Mouse (Mus musculus) heart, postnatal 0 days (tissue): ENCODE results near the gene Epb41. TPM values are rescaled to one million over a fixed set of nuclear protein-coding genes. Genes with fewer than 3 reads are reported as not detected.

Source experiments
- ATAC-seq: fragments of 200-750 bp; cut with Nextera tagmentation; 2 replicates; pipeline ENCODE4 v1.8.0; 2017; ENCODE audit warnings: low read depth, moderate number of reproducible peaks, moderate library complexity; ENCODE audit not compliant: insufficient read depth
- DNase-seq: peaks from one replicate; pipeline ENCODE4 v3.0.0-alpha.2; 2016; ENCODE audit warnings: low spot score
- H3K27ac ChIP-seq: fragments of 300-500 bp; sonication (generic); 2 replicates; pipeline ENCODE4 v1.5.1; 2014; ENCODE audit warnings: low read depth, mild to moderate bottlenecking
- H3K27me3 ChIP-seq: fragments of 300-500 bp; sonication (generic); 2 replicates; pipeline ENCODE4 v1.6.1; 2014; ENCODE audit warnings: low read length, mixed read lengths; ENCODE audit not compliant: control insufficient read depth, insufficient read depth
- H3K36me3 ChIP-seq: fragments of 300-500 bp; sonication (generic); replicated peaks from 2 replicates; pipeline ENCODE4 v1.6.1; 2014; ENCODE audit warnings: low read length, mixed read lengths; ENCODE audit not compliant: control insufficient read depth, insufficient read depth
- H3K4me1 ChIP-seq: fragments of 300-500 bp; sonication (generic); 2 replicates; pipeline ENCODE4 v1.6.1; 2014; ENCODE audit warnings: antibody characterized with exemption; ENCODE audit not compliant: control insufficient read depth, insufficient read depth
- H3K4me2 ChIP-seq: fragments of 300-500 bp; sonication (generic); 2 replicates; pipeline ENCODE4 v1.6.1; 2014; ENCODE audit warnings: low read depth, mild to moderate bottlenecking, low read length, moderate library complexity
- H3K4me3 ChIP-seq: fragments of 300-500 bp; sonication (generic); 2 replicates; pipeline ENCODE4 v1.5.1; 2014; ENCODE audit warnings: low read depth, low read length
- H3K9ac ChIP-seq: fragments of 300-500 bp; sonication (generic); replicated peaks from 2 replicates; pipeline ENCODE4 v1.6.1; 2014; ENCODE audit warnings: low read depth, low read length, mixed read lengths
- H3K9me3 ChIP-seq: fragments of 300-500 bp; sonication (generic); replicated peaks from 2 replicates; pipeline ENCODE4 v1.6.1; 2016; ENCODE audit warnings: low read length; ENCODE audit not compliant: control insufficient read depth
- CTCF ChIP-seq: IDR thresholded peaks from 2 replicates; pipeline ENCODE4 v1.5.1; 2016; ENCODE audit warnings: antibody characterized with exemption, control low read depth, low read depth
- EP300 ChIP-seq: IDR thresholded peaks from 2 replicates; pipeline ENCODE4 v1.6.1; 2016; ENCODE audit warnings: antibody characterized with exemption, low read depth
- WGBS: fragments of 180-500 bp; shearing (Covaris S2); extraction: QIAGEN DNeasy Blood & Tissue Kit; methylation state at CpG from one replicate; pipeline ENCODE4 v1.1.7; 2014; 5-methylcytosine and 5-hydroxymethylcytosine counted together
- polyA plus RNA-seq: library from polyadenylated mRNA; unstranded; fragments of >200 nt; fragmentation: Nextera tagmentation; extraction: Ambion mirVana; gene quantifications from 2 replicates; pipeline ENCODE4 v1.2.1, GENCODE M21; 2015
- total RNA-seq: library from RNA; depleted of rRNA; stranded (reverse); fragments of >200 nt; gene quantifications from 2 replicates; pipeline ENCODE4 v1.2.3, GENCODE M21; 2014; ENCODE audit warnings: low replicate concordance

The Epb41 gene
- total and polyA plus RNA-seq, 2 experiments from 2014 or later, result 26.6 to 52.8 TPM

DNA sequence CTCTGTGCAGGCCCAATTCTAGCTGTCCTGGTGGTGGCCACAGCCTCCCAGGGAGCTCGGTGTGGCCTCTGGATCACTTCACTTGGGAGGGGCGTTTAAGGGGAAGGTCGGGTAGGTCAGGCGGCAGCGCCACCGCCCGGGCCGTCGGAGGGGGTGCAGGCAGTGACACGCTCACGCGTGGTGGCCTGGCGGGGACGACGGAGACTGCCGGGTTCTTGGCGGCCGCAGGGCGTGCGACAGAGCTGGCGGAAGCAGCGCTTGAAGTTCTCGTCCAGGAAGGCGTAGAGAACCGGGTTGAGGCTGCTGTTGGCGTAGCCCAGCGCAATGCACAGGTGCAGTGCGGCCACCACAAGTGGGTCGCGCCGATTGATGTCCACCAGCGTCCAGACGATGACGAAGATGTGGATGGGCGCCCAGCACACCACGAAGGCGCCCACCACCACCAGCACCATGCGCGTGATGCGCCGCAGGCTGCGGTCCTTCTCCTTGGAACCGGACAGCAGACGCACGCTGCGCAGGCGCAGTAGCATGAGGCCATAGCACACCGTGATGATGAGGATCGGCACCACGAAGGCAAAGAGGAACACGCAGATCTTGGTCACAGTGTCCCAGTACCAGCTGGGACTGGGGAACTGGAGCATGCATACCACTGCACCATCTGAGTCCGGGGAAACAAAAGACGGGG, 38.4 kb upstream of the Epb41 start:
- WGBS, result 28% methylated on average over 53 of the region's 53 CpGs
- DNase-seq (no peak), ATAC-seq (no peak)
- Histone ChIP-seq H3K27ac (no peak overlapping the region), H3K9ac (no peak overlapping the region), H3K9me3 (no peaks in the 10 kb centered on the region), H3K36me3 (no peaks in the 10 kb centered on the region), H3K4me1 (no peaks in the 10 kb centered on the region), H3K27me3 (peaks cover 7% of the 10 kb centered on the region; the same call in 1 of the 2 replicates), H3K4me3 (peak overlapping the region; percentile 31), H3K4me2 (peak overlapping the region; percentile 59)
- TF ChIP-seq EP300 (no peak), CTCF (peak; percentile 1; the same call in 1 of the 2 replicates)

DNA sequence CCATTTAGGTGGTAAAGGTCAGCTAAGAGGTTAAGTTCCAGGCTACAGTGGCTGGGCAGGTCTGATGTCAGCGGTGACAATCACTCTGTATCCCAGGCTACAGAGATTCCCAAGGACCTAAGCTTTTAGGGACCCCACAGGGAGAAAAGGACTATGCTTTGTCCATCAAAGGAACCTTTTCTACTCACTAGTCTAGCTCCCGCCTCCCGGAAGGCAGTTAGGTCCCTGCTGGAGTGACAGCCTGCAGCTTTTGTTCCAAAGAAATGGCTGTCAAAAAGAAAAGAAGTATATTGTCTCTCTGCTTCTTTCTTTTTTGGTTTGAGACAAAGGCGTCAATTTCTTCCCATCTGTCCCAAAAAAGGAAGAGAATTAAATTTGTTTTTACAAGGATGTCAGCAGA, 36.1 kb upstream of the Epb41 start:
- Histone ChIP-seq H3K4me1 (no peaks in the 10 kb centered on the region), H3K4me2 (no peak overlapping the region), H3K4me3 (no peak overlapping the region), H3K36me3 (no peaks in the 10 kb centered on the region), H3K9ac (no peak overlapping the region), H3K27ac (no peak overlapping the region), H3K9me3 (no peaks in the 10 kb centered on the region), H3K27me3 (peaks cover 7% of the 10 kb centered on the region; the same call in 1 of the 2 replicates)
- ATAC-seq (no peak), DNase-seq (no peak)
- TF ChIP-seq EP300 (no peak), CTCF (no peak)
- WGBS, result 83% methylated on average over 4 of the region's 4 CpGs

DNA sequence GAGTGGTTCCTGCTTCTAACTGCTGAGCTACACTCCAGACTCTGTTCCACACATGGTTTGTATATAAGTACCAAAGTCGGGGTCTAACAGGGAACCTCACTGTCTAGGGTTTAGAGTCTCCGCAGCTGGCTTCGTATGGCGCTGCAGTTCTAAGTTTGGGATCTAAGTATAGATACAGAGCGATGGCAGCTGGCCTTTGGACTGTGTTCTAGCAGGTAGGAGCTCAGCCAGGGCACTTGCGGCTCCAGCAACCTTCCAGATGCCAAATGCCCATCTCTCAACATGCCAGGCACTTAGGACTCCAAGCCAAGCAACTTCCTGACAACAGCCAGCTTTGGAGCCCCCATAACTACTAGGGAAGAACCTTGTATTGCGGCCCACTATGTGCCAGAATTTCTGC, 33.1 kb upstream of the Epb41 start:
- H3K4me3 ChIP-seq, result no peak overlapping the region
- H3K9me3 ChIP-seq, result no peaks in the 10 kb centered on the region
- H3K4me2 ChIP-seq, result no peak overlapping the region
- WGBS, result 80% methylated on average over 7 of the region's 7 CpGs
- H3K36me3 ChIP-seq, result no peaks in the 10 kb centered on the region
- no peak for DNase-seq
- no peak for TF ChIP-seq CTCF
- TF ChIP-seq EP300, result no peak
- H3K27ac ChIP-seq, result no peak overlapping the region
- H3K4me1 ChIP-seq, result no peaks in the 10 kb centered on the region
- H3K9ac ChIP-seq, result no peak overlapping the region
- ATAC-seq, result no peak
- no peaks in the 10 kb centered on the region; the same call in 1 of the 2 replicates for H3K27me3 ChIP-seq

DNA sequence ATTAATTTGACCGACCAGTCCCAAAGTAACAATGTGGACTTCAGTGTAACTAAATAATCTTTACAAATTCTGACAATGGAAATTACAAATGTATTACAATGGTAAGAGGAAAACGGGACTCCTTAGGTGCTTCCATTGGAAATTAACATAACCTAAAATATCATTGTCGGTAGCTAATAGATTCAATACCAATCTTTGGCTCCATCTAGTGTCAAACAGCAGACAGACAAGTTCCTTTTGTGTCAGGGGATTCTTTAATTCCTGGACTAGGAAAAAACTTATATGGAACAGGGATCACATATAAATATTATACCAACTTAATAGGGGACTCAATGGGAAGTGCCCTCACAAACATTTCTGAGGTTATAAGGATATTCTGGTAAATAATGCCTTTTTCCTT, 26.0 kb upstream of the Epb41 start:
- no peak overlapping the region for H3K4me3 ChIP-seq
- H3K9me3 ChIP-seq, result no peaks in the 10 kb centered on the region
- DNase-seq, result no peak
- no peak overlapping the region for H3K4me2 ChIP-seq
- 39% methylated on average over 3 of the region's 3 CpGs for WGBS
- no peak for ATAC-seq
- no peaks in the 10 kb centered on the region for H3K27me3 ChIP-seq
- no peak overlapping the region for H3K9ac ChIP-seq
- TF ChIP-seq EP300, result no peak
- TF ChIP-seq CTCF, result peak; percentile 38
- 0 out of 2 replicates have a peak, but pooled peaks cover 5% of the 10 kb centered on the region for H3K4me1 ChIP-seq
- H3K36me3 ChIP-seq, result no peaks in the 10 kb centered on the region
- no peak overlapping the region for H3K27ac ChIP-seq

DNA sequence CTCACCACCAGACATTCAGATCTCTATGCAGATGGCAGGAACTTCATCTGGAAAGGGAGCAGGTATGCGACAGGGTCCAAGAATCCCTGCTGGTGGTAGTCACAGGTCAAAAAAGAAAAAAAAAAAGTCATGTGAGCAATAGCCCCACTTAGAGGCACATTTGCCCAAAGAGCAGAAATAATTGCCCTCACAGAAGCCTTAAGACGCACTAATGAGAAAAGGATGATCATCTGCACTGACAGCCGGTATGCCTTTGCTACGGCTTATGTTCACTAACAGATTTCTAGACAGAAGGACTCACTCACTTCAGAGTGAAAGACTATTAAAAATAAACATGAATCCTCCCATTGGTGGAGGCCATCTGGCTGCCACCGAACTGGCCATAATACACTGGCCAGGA, 24.4 kb upstream of the Epb41 start:
- DNase-seq (no peak), ATAC-seq (no peak)
- Histone ChIP-seq H3K4me3 (no peak overlapping the region), H3K9me3 (no peaks in the 10 kb centered on the region), H3K27me3 (no peaks in the 10 kb centered on the region), H3K4me2 (no peak overlapping the region), H3K27ac (no peak overlapping the region), H3K9ac (no peak overlapping the region), H3K4me1 (0 out of 2 replicates have a peak, but pooled peaks cover 5% of the 10 kb centered on the region), H3K36me3 (no peaks in the 10 kb centered on the region)
- WGBS, result 69% methylated on average over 5 of the region's 5 CpGs
- no peak for TF ChIP-seq CTCF
- no peak for TF ChIP-seq EP300

DNA sequence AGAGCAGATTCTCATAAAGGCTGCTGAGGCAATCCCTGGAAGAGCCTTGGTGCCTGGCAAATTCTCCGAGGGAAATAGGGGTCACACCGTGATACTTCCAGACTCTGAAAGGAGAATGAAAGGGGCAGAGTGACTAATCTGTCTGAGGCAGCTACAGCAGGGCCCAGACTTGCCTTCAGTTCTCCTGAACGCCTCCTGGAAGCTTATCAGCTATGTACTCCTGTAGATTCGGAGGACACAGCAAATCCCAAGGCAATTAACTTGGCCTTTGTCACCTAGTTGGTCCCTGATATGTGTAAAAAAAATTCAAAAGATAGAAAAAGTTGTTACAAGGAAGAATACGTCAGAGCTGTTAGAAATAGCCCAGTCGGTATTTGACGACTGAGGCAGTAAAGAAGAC, 19.9 kb upstream of the Epb41 start:
- Histone ChIP-seq H3K9me3 (no peaks in the 10 kb centered on the region), H3K27ac (no peak overlapping the region), H3K27me3 (no peaks in the 10 kb centered on the region), H3K9ac (no peak overlapping the region), H3K4me1 (0 out of 2 replicates have a peak, but pooled peaks cover 5% of the 10 kb centered on the region), H3K4me2 (no peak overlapping the region), H3K4me3 (no peak overlapping the region), H3K36me3 (no peaks in the 10 kb centered on the region)
- WGBS, result 55% methylated on average over 7 of the region's 7 CpGs
- DNase-seq, result no peak
- TF ChIP-seq CTCF, result no peak
- no peak for TF ChIP-seq EP300
- ATAC-seq, result no peak
